Mouse (Mus musculus): Measurements from ENCODE around the gene Fasn.
"Not testable (repeated sequence)": the region's sequence is repeated elsewhere in the genome, so short reads cannot be mapped to it uniquely, and the experiment has no call there.

Fasn gene

GRCm38 (mm10) chr11:120795756-120796613, 28.4 kb downstream of the Fasn start, which contains the start of gene Dus1l:
Dus1l (minus strand) TSS chr11:120796403.
- DNase-seq: peak; percentile 95

GRCm38 (mm10) chr11:120792652-120793051, 31.7 kb downstream of the Fasn start:
- DNase-seq: no peak

GRCm38 (mm10) chr11:120789810-120790209, 34.5 kb downstream of the Fasn start:
- DNase-seq: no peak

GRCm38 (mm10) chr11:120789355-120789754, 35.0 kb downstream of the Fasn start:
- DNase-seq: no peak

GRCm38 (mm10) chr11:120788460-120788859, 35.9 kb downstream of the Fasn start:
- not testable (repeated sequence) for DNase-seq

- DNase-seq: no peak
These were observed 39.2 kb downstream of the Fasn start for GRCm38 (mm10) chr11:120785145-120785544.

- peak; percentile 87 for DNase-seq
These were observed 40.1 kb downstream of the Fasn start, which contains the start of the genes Rfng and Gps1 for GRCm38 (mm10) chr11:120784064-120784791. Rfng (minus strand) TSS chr11:120784207. Gps1 (plus strand) TSS chr11:120784272.

GRCm38 (mm10) chr11:120783426-120784063, 40.8 kb downstream of the Fasn start:
- no peak for DNase-seq

- DNase-seq: not testable (repeated sequence)
These were observed 43.0 kb downstream of the Fasn start for GRCm38 (mm10) chr11:120781361-120781760.

- DNase-seq: no peak
These were observed 44.5 kb downstream of the Fasn start for GRCm38 (mm10) chr11:120779876-120780275.

GRCm38 (mm10) chr11:120777123-120777522, 47.2 kb downstream of the Fasn start:
- DNase-seq: peak; percentile 0

GRCm38 (mm10) chr11:120775774-120776469, 48.4 kb downstream of the Fasn start:
- peak; percentile 93 for DNase-seq

GRCm38 (mm10) chr11:120773463-120774190, 50.7 kb downstream of the Fasn start:
- DNase-seq: no peak

- DNase-seq: no peak
These were observed 51.6 kb downstream of the Fasn start for GRCm38 (mm10) chr11:120772749-120773148.

GRCm38 (mm10) chr11:120768206-120768605, 56.1 kb downstream of the Fasn start:
- no peak for DNase-seq

GRCm38 (mm10) chr11:120767023-120767422, 57.3 kb downstream of the Fasn start:
- not testable (repeated sequence) for DNase-seq

- not testable (repeated sequence) for DNase-seq
These were observed 61.0 kb downstream of the Fasn start for GRCm38 (mm10) chr11:120763121-120763999.

GRCm38 (mm10) chr11:120762672-120763041, 61.7 kb downstream of the Fasn start, which contains the start of gene Hmga1b:
Hmga1b (plus strand) TSS chr11:120762794.
- not testable (repeated sequence) for DNase-seq

GRCm38 (mm10) chr11:120761811-120762671, 62.3 kb downstream of the Fasn start:
- no peak for DNase-seq

- DNase-seq: no peak
These were observed 64.1 kb downstream of the Fasn start for GRCm38 (mm10) chr11:120760236-120760635.

All from liver (tissue).